Mouse (Mus musculus) neural tube, embryonic 13.5 days (tissue): ENCODE data around the gene Wscd2. TPM values are rescaled to one million over a fixed set of nuclear protein-coding genes. Genes with fewer than 3 reads are reported as not detected.

Experiments used
- ATAC-seq: fragments of 200-750 bp; cut with Nextera tagmentation; 2 replicates; pipeline ENCODE4 v1.8.0; 2017; ENCODE audit warnings: low read depth, mild to moderate bottlenecking, moderate TSS enrichment, moderate library complexity
- H3K27ac ChIP-seq: fragments of 300-500 bp; sonication (generic); replicated peaks from 2 replicates; pipeline ENCODE4 v1.5.1; 2015; ENCODE audit warnings: moderate library complexity, mild to moderate bottlenecking, inconsistent platforms
- H3K27me3 ChIP-seq: fragments of 300-500 bp; sonication (generic); 2 replicates; pipeline ENCODE4 v1.6.1; 2015; ENCODE audit warnings: mild to moderate bottlenecking, inconsistent platforms
- H3K36me3 ChIP-seq: fragments of 300-500 bp; sonication (generic); 2 replicates; pipeline ENCODE4 v1.6.1; 2015; ENCODE audit warnings: mild to moderate bottlenecking, inconsistent platforms
- H3K4me1 ChIP-seq: fragments of 300-500 bp; sonication (generic); replicated peaks from 2 replicates; pipeline ENCODE4 v1.6.1; 2015; ENCODE audit warnings: inconsistent platforms
- H3K4me2 ChIP-seq: fragments of 300-500 bp; sonication (generic); 2 replicates; pipeline ENCODE4 v1.6.1; 2015; ENCODE audit warnings: inconsistent platforms, mild to moderate bottlenecking, moderate library complexity
- H3K4me3 ChIP-seq: fragments of 300-500 bp; sonication (generic); 2 replicates; pipeline ENCODE4 v1.5.1; 2015; ENCODE audit warnings: mild to moderate bottlenecking, inconsistent platforms
- H3K9ac ChIP-seq: fragments of 300-500 bp; sonication (generic); 2 replicates; pipeline ENCODE4 v1.6.1; 2015; ENCODE audit warnings: moderate library complexity, mild to moderate bottlenecking, inconsistent platforms
- H3K9me3 ChIP-seq: fragments of 300-500 bp; sonication (generic); 2 replicates; pipeline ENCODE4 v1.6.1; 2016; ENCODE audit warnings: inconsistent platforms
- WGBS: fragments of 180-500 bp; shearing (Covaris S2); methylation state at CpG from one replicate; pipeline ENCODE4 v1.1.7; 2015; 5-methylcytosine and 5-hydroxymethylcytosine counted together
- polyA plus RNA-seq: library from polyadenylated mRNA; unstranded; fragments of >200 nt; fragmentation: Nextera tagmentation; extraction: Ambion mirVana; gene quantifications from 2 replicates; pipeline ENCODE4 v1.2.1, GENCODE M21; 2015

Wscd2 gene
- polyA plus RNA-seq, 1 experiment from 2014 or later = 16.3 TPM

- H3K27ac ChIP-seq = peak overlapping the region; percentile 77
- H3K9ac ChIP-seq = no peak overlapping the region
- 15% methylated on average over 10 of the region's 10 CpGs for WGBS
- peaks cover 54% of the 10 kb centered on the region for H3K4me1 ChIP-seq
- H3K27me3 ChIP-seq = peaks cover 4% of the 10 kb centered on the region; the same call in 1 of the 2 replicates
- H3K36me3 ChIP-seq = no peaks in the 10 kb centered on the region
- peak; percentile 79 for ATAC-seq
- H3K9me3 ChIP-seq = no peaks in the 10 kb centered on the region
- H3K4me3 ChIP-seq = no peak overlapping the region
- H3K4me2 ChIP-seq = no peak overlapping the region
Observed at GRCm38 (mm10) chr5:113542885-113543476, 52.8 kb downstream of the Wscd2 start.

GRCm38 (mm10) chr5:113547949-113548700 is 58.0 kb downstream of the Wscd2 start:
- no peak for ATAC-seq
- H3K4me2 ChIP-seq = no peak overlapping the region
- peaks cover 26% of the 10 kb centered on the region for H3K27me3 ChIP-seq
- peaks cover 36% of the 10 kb centered on the region for H3K4me1 ChIP-seq
- no peaks in the 10 kb centered on the region for H3K9me3 ChIP-seq
- peaks cover 4% of the 10 kb centered on the region; the same call in 1 of the 2 replicates for H3K36me3 ChIP-seq
- no peak overlapping the region for H3K9ac ChIP-seq
- no peak overlapping the region for H3K4me3 ChIP-seq
- 55% methylated on average over 14 of the region's 14 CpGs for WGBS
- no peak overlapping the region for H3K27ac ChIP-seq

- 61% methylated on average over 8 of the region's 8 CpGs for WGBS
- Histone ChIP-seq H3K36me3 (peaks cover 4% of the 10 kb centered on the region; the same call in 1 of the 2 replicates), H3K27ac (no peak overlapping the region), H3K9me3 (no peaks in the 10 kb centered on the region), H3K4me2 (no peak overlapping the region), H3K27me3 (peaks cover 26% of the 10 kb centered on the region), H3K4me1 (peaks cover 37% of the 10 kb centered on the region), H3K4me3 (no peak overlapping the region), H3K9ac (no peak overlapping the region)
- no peak for ATAC-seq
Observed at GRCm38 (mm10) chr5:113550249-113550648, 60.1 kb downstream of the Wscd2 start.

- peaks cover 32% of the 10 kb centered on the region for H3K4me1 ChIP-seq
- 26% methylated on average over 19 of the region's 19 CpGs for WGBS
- no peak overlapping the region for H3K4me2 ChIP-seq
- H3K9me3 ChIP-seq = no peaks in the 10 kb centered on the region
- no peak overlapping the region for H3K4me3 ChIP-seq
- ATAC-seq = no peak
- H3K27me3 ChIP-seq = peaks cover 26% of the 10 kb centered on the region
- no peak overlapping the region for H3K27ac ChIP-seq
- H3K9ac ChIP-seq = no peak overlapping the region
- peaks cover 4% of the 10 kb centered on the region; the same call in 1 of the 2 replicates for H3K36me3 ChIP-seq
Observed at GRCm38 (mm10) chr5:113550759-113551158, 60.6 kb downstream of the Wscd2 start.

- WGBS = 13% methylated on average over 9 of the region's 9 CpGs
- no peak overlapping the region for H3K4me2 ChIP-seq
- H3K9ac ChIP-seq = no peak overlapping the region
- peaks cover 28% of the 10 kb centered on the region for H3K4me1 ChIP-seq
- H3K27me3 ChIP-seq = peaks cover 26% of the 10 kb centered on the region
- H3K4me3 ChIP-seq = no peak overlapping the region
- H3K36me3 ChIP-seq = peaks cover 4% of the 10 kb centered on the region; the same call in 1 of the 2 replicates
- peak; percentile 52; the same call in 1 of the 2 replicates for ATAC-seq
- peak overlapping the region; percentile 49; the same call in 1 of the 2 replicates for H3K27ac ChIP-seq
- H3K9me3 ChIP-seq = no peaks in the 10 kb centered on the region
Observed at GRCm38 (mm10) chr5:113553402-113553897, 63.3 kb downstream of the Wscd2 start.

- Histone ChIP-seq H3K36me3 (peaks cover 4% of the 10 kb centered on the region; the same call in 1 of the 2 replicates), H3K4me1 (peaks cover 28% of the 10 kb centered on the region), H3K27me3 (peaks cover 26% of the 10 kb centered on the region), H3K9ac (no peak overlapping the region), H3K27ac (peak overlapping the region; percentile 49; the same call in 1 of the 2 replicates), H3K4me2 (no peak overlapping the region), H3K4me3 (no peak overlapping the region), H3K9me3 (no peaks in the 10 kb centered on the region)
- no peak for ATAC-seq
- 34% methylated on average over 15 of the region's 15 CpGs for WGBS
Observed at GRCm38 (mm10) chr5:113554095-113554494, 64.0 kb downstream of the Wscd2 start.

GRCm38 (mm10) chr5:113554571-113554970 is 64.4 kb downstream of the Wscd2 start:
- H3K27ac ChIP-seq = no peak overlapping the region
- H3K27me3 ChIP-seq = peaks cover 26% of the 10 kb centered on the region
- no peak for ATAC-seq
- WGBS = 88% methylated on average over 2 of the region's 2 CpGs
- H3K9me3 ChIP-seq = no peaks in the 10 kb centered on the region
- H3K4me2 ChIP-seq = no peak overlapping the region
- no peak overlapping the region for H3K4me3 ChIP-seq
- H3K9ac ChIP-seq = no peak overlapping the region
- peaks cover 4% of the 10 kb centered on the region; the same call in 1 of the 2 replicates for H3K36me3 ChIP-seq
- H3K4me1 ChIP-seq = peaks cover 28% of the 10 kb centered on the region

GRCm38 (mm10) chr5:113555684-113556083 is 65.6 kb downstream of the Wscd2 start:
- Histone ChIP-seq H3K9ac (no peak overlapping the region), H3K9me3 (no peaks in the 10 kb centered on the region), H3K27ac (no peak overlapping the region), H3K36me3 (peaks cover 4% of the 10 kb centered on the region; the same call in 1 of the 2 replicates), H3K4me1 (peaks cover 28% of the 10 kb centered on the region), H3K4me2 (no peak overlapping the region), H3K4me3 (no peak overlapping the region), H3K27me3 (peaks cover 16% of the 10 kb centered on the region)
- no peak for ATAC-seq
- WGBS = 58% methylated on average over 2 of the region's 2 CpGs

- no peaks in the 10 kb centered on the region for H3K36me3 ChIP-seq
- no peak overlapping the region for H3K27ac ChIP-seq
- no peak overlapping the region for H3K9ac ChIP-seq
- H3K9me3 ChIP-seq = no peaks in the 10 kb centered on the region
- no peaks in the 10 kb centered on the region for H3K27me3 ChIP-seq
- 86% methylated on average over 8 of the region's 8 CpGs for WGBS
- H3K4me2 ChIP-seq = no peak overlapping the region
- peaks cover 18% of the 10 kb centered on the region for H3K4me1 ChIP-seq
- H3K4me3 ChIP-seq = no peak overlapping the region
- no peak for ATAC-seq
Observed at GRCm38 (mm10) chr5:113558065-113558464, 67.9 kb downstream of the Wscd2 start.

- H3K4me1 ChIP-seq = peaks cover 2% of the 10 kb centered on the region
- no peaks in the 10 kb centered on the region for H3K9me3 ChIP-seq
- ATAC-seq = no peak
- H3K9ac ChIP-seq = no peak overlapping the region
- 83% methylated on average over 5 of the region's 5 CpGs for WGBS
- H3K27ac ChIP-seq = no peak overlapping the region
- no peaks in the 10 kb centered on the region for H3K27me3 ChIP-seq
- H3K36me3 ChIP-seq = no peaks in the 10 kb centered on the region
- no peak overlapping the region for H3K4me3 ChIP-seq
- no peak overlapping the region for H3K4me2 ChIP-seq
Observed at GRCm38 (mm10) chr5:113559627-113560026, 69.5 kb downstream of the Wscd2 start.

- 41% methylated on average over 4 of the region's 4 CpGs for WGBS
- Histone ChIP-seq H3K9me3 (no peaks in the 10 kb centered on the region), H3K27ac (no peak overlapping the region), H3K9ac (no peak overlapping the region), H3K4me3 (no peak overlapping the region), H3K36me3 (no peaks in the 10 kb centered on the region), H3K27me3 (no peaks in the 10 kb centered on the region; the same call in 1 of the 2 replicates), H3K4me2 (no peak overlapping the region), H3K4me1 (no peaks in the 10 kb centered on the region)
- ATAC-seq = no peak
Observed at GRCm38 (mm10) chr5:113564463-113564862, 74.3 kb downstream of the Wscd2 start.

GRCm38 (mm10) chr5:113565101-113565854 is 75.1 kb downstream of the Wscd2 start:
- H3K9me3 ChIP-seq = no peaks in the 10 kb centered on the region
- no peaks in the 10 kb centered on the region; the same call in 1 of the 2 replicates for H3K27me3 ChIP-seq
- ATAC-seq = no peak
- 78% methylated on average over 10 of the region's 10 CpGs for WGBS
- no peak overlapping the region for H3K9ac ChIP-seq
- no peaks in the 10 kb centered on the region for H3K4me1 ChIP-seq
- no peak overlapping the region for H3K4me3 ChIP-seq
- no peaks in the 10 kb centered on the region for H3K36me3 ChIP-seq
- no peak overlapping the region for H3K4me2 ChIP-seq
- H3K27ac ChIP-seq = no peak overlapping the region
